Mouse (Mus musculus) small intestine, adult 2 months (tissue): Measurements from ENCODE around the gene Cd8a. TPM values are rescaled to one million over a fixed set of nuclear protein-coding genes. Genes with fewer than 3 reads are reported as not detected.
"Not testable (repeated sequence)": the region's sequence is repeated elsewhere in the genome, so short reads cannot be mapped to it uniquely, and the experiment has no call there.

Source experiments
- H3K27ac ChIP-seq: fragments of 200-500 bp; 2 replicates; pipeline ENCODE4 v1.5.1; 2012; ENCODE audit warnings: low read depth, low read length, control low read depth, inconsistent platforms; ENCODE audit not compliant: insufficient read depth
- H3K27me3 ChIP-seq: fragments of 200-500 bp; 2 replicates; pipeline ENCODE4 v1.6.1; 2012; ENCODE audit warnings: mild to moderate bottlenecking, moderate library complexity, low read length, inconsistent platforms; ENCODE audit not compliant: control insufficient read depth, insufficient read depth
- H3K36me3 ChIP-seq: fragments of 200-500 bp; 2 replicates; pipeline ENCODE4 v1.6.1; 2012; ENCODE audit warnings: mild to moderate bottlenecking, low read length, control low read depth, inconsistent platforms; ENCODE audit not compliant: control insufficient read depth, insufficient read depth
- H3K4me1 ChIP-seq: fragments of 200-500 bp; 2 replicates; pipeline ENCODE4 v1.6.1; 2012; ENCODE audit warnings: low read length, inconsistent platforms, mixed read lengths; ENCODE audit not compliant: control insufficient read depth, insufficient read depth, insufficient read length
- H3K4me3 ChIP-seq: fragments of 200-500 bp; 2 replicates; pipeline ENCODE4 v1.5.1; 2012; ENCODE audit warnings: low read depth, mild to moderate bottlenecking, control low read depth, inconsistent platforms, low read length, moderate library complexity
- CTCF ChIP-seq: fragments of 200-500 bp; IDR thresholded peaks from 2 replicates; pipeline ENCODE4 v1.5.1; 2012; ENCODE audit warnings: low read depth, mild to moderate bottlenecking, control low read depth, inconsistent platforms, low read length, moderate library complexity, mixed read lengths; ENCODE audit not compliant: insufficient replicate concordance, insufficient read length; ENCODE audit errors: extremely low read depth
- POLR2A ChIP-seq: fragments of 200-500 bp; IDR thresholded peaks from 2 replicates; pipeline ENCODE4 v1.6.1; 2012; ENCODE audit warnings: low read depth, mild to moderate bottlenecking, control low read depth, inconsistent platforms, low read length, moderate library complexity
- WGBS: fragments of 180-500 bp; shearing (Covaris S2); methylation state at CpG from one replicate; pipeline ENCODE4 v1.1.7; 2018; 5-methylcytosine and 5-hydroxymethylcytosine counted together
- polyA plus RNA-seq: library from polyadenylated mRNA; depleted of rRNA; stranded (reverse); fragments of >200 nt; gene quantifications from 2 replicates; pipeline ENCODE4 v1.2.3, GENCODE M21; 2012; rRNA removed

Cd8a gene
- polyA plus RNA-seq = 4.2 and 6.4 TPM in 2 replicates

GRCm38 (mm10) chr6:71373249-71373775 is at the start of gene Cd8a:
Gene Cd8a (plus strand): TSS chr6:71373427.
- 68% methylated on average over 14 of the region's 14 CpGs for WGBS
- Histone ChIP-seq H3K27me3 (no peaks in the 10 kb centered on the region), H3K27ac (no peak within 1 kb of the TSS), H3K36me3 (no peaks in the 10 kb centered on the region), H3K4me3 (peak within 1 kb of the TSS; percentile 40), H3K4me1 (no peaks in the 10 kb centered on the region)
- TF ChIP-seq POLR2A (no peak), CTCF (no peak)

- TF ChIP-seq CTCF (no peak), POLR2A (no peak)
- Histone ChIP-seq H3K36me3 (no peaks in the 10 kb centered on the region), H3K27ac (no peak overlapping the region), H3K4me1 (no peaks in the 10 kb centered on the region), H3K4me3 (no peak overlapping the region), H3K27me3 (no peaks in the 10 kb centered on the region)
- 80% methylated on average over 9 of the region's 9 CpGs for WGBS
Observed at GRCm38 (mm10) chr6:71324816-71325215, 48.4 kb upstream of the Cd8a start.

- no peaks in the 10 kb centered on the region for H3K4me1 ChIP-seq
- no peak overlapping the region for H3K27ac ChIP-seq
- H3K27me3 ChIP-seq = no peaks in the 10 kb centered on the region
- H3K36me3 ChIP-seq = no peaks in the 10 kb centered on the region
- 74% methylated on average over 6 of the region's 6 CpGs for WGBS
- no peak for TF ChIP-seq CTCF
- TF ChIP-seq POLR2A = no peak
- no peak overlapping the region for H3K4me3 ChIP-seq
Observed at GRCm38 (mm10) chr6:71329881-71330280, 43.3 kb upstream of the Cd8a start.

GRCm38 (mm10) chr6:71330486-71330885 is 42.7 kb upstream of the Cd8a start:
- Histone ChIP-seq H3K4me3 (no peak overlapping the region), H3K27me3 (no peaks in the 10 kb centered on the region), H3K4me1 (no peaks in the 10 kb centered on the region), H3K27ac (no peak overlapping the region), H3K36me3 (no peaks in the 10 kb centered on the region)
- TF ChIP-seq CTCF (no peak), POLR2A (no peak)
- WGBS = 70% methylated on average over 7 of the region's 7 CpGs

GRCm38 (mm10) chr6:71331491-71331890 is 41.7 kb upstream of the Cd8a start:
- not testable (repeated sequence) for H3K36me3 ChIP-seq, H3K4me3 ChIP-seq, H3K27ac ChIP-seq, H3K4me1 ChIP-seq, H3K27me3 ChIP-seq
- 75% methylated on average over 2 of the region's 4 CpGs for WGBS

- no peak for TF ChIP-seq CTCF
- no peak for TF ChIP-seq POLR2A
- Histone ChIP-seq H3K27me3 (no peaks in the 10 kb centered on the region), H3K4me1 (no peaks in the 10 kb centered on the region), H3K4me3 (no peak overlapping the region), H3K36me3 (no peaks in the 10 kb centered on the region), H3K27ac (no peak overlapping the region)
- whole genome bisulfite sequencing = 78% methylated on average over 11 of the region's 11 CpGs
Observed at GRCm38 (mm10) chr6:71332236-71332965, 40.8 kb upstream of the Cd8a start.

- Histone ChIP-seq H3K27ac (no peak overlapping the region), H3K4me3 (no peak overlapping the region), H3K27me3 (no peaks in the 10 kb centered on the region), H3K36me3 (no peaks in the 10 kb centered on the region), H3K4me1 (no peaks in the 10 kb centered on the region)
- WGBS = 83% methylated on average over 3 of the region's 3 CpGs
- TF ChIP-seq CTCF = no peak
- TF ChIP-seq POLR2A = no peak
Observed at GRCm38 (mm10) chr6:71333031-71333430, 40.2 kb upstream of the Cd8a start.
